Mouse (Mus musculus) heart, adult 2 months (tissue): Measurements from ENCODE around the gene Prss42.

Source experiments
- CTCF ChIP-seq: fragments of 200-600 bp; IDR thresholded peaks from 2 replicates; pipeline ENCODE4 v1.8.1; 2022; ENCODE audit warnings: antibody characterized with exemption, mild to moderate bottlenecking, moderate library complexity
- EP300 ChIP-seq: fragments of 200-500 bp; IDR thresholded peaks from 2 replicates; pipeline ENCODE4 v1.6.1; 2011; ENCODE audit warnings: low read depth, low read length, control low read depth; ENCODE audit not compliant: insufficient read depth

- TF ChIP-seq EP300 = no peak
- no peak for TF ChIP-seq CTCF
Measured at GRCm38 (mm10) chr9:110826390-110826789, 28.4 kb downstream of the Prss42 start, which contains the start of gene Prss43.
